Mouse (Mus musculus) kidney, postnatal 25 days (tissue): ENCODE measurements around the gene Cryzl1.

Experiments used
- DNase-seq, 2 experiments: peaks; one replicate each; pipeline ENCODE4 v3.0.0; 2021; ENCODE audit warnings: mixed read lengths in 2 of 2

The Cryzl1 gene

GRCm38 (mm10) chr16:91740184-91740917 is 11.6 kb upstream of the Cryzl1 start:
- no peak for DNase-seq

GRCm38 (mm10) chr16:91738505-91738904 is 9.7 kb upstream of the Cryzl1 start:
- no peak for DNase-seq

- DNase-seq = no peak
These were observed 7.5 kb upstream of the Cryzl1 start for GRCm38 (mm10) chr16:91736046-91736816.

GRCm38 (mm10) chr16:91734771-91735170 is 6.0 kb upstream of the Cryzl1 start:
- no peak for DNase-seq

GRCm38 (mm10) chr16:91732816-91733215 is 4.0 kb upstream of the Cryzl1 start:
- DNase-seq = no peak

GRCm38 (mm10) chr16:91730446-91730845 is 1.7 kb upstream of the Cryzl1 start:
- no peak for DNase-seq

- DNase-seq = peak in 1 of 2 experiments; percentile 68
These were observed 1.2 kb upstream of the Cryzl1 start for GRCm38 (mm10) chr16:91729821-91730441.

- peak; percentile 98 to 99 for DNase-seq
These were observed 299 bp upstream of the Cryzl1 start, which contains the start of gene Itsn1 for GRCm38 (mm10) chr16:91729066-91729482. Gene Itsn1 (plus strand): TSS chr16:91729281.

- no peak for DNase-seq
These were observed 1.3 kb downstream of the Cryzl1 start for GRCm38 (mm10) chr16:91727433-91727832.

- peak; percentile 58 to 73 for DNase-seq
These were observed 4.5 kb downstream of the Cryzl1 start for GRCm38 (mm10) chr16:91724247-91724646.

GRCm38 (mm10) chr16:91717399-91717798 is 11.4 kb downstream of the Cryzl1 start:
- no peak for DNase-seq

GRCm38 (mm10) chr16:91716927-91717349 is 11.8 kb downstream of the Cryzl1 start:
- no peak for DNase-seq

GRCm38 (mm10) chr16:91710241-91710640 is 18.5 kb downstream of the Cryzl1 start:
- DNase-seq = no peak

GRCm38 (mm10) chr16:91704603-91705340 is 24.0 kb downstream of the Cryzl1 start:
- no peak for DNase-seq

- DNase-seq = no peak
These were observed 26.0 kb downstream of the Cryzl1 start for GRCm38 (mm10) chr16:91702771-91703188.

GRCm38 (mm10) chr16:91701908-91702307 is 26.9 kb downstream of the Cryzl1 start:
- DNase-seq = no peak

- no peak for DNase-seq
These were observed 29.8 kb downstream of the Cryzl1 start for GRCm38 (mm10) chr16:91698995-91699394.

GRCm38 (mm10) chr16:91695108-91695755 is 33.5 kb downstream of the Cryzl1 start:
- DNase-seq = no peak

- peak; percentile 83 to 88 for DNase-seq
These were observed 34.2 kb downstream of the Cryzl1 start for GRCm38 (mm10) chr16:91694455-91695084.

- DNase-seq = no peak
These were observed 39.0 kb downstream of the Cryzl1 start for GRCm38 (mm10) chr16:91689791-91690190.

- DNase-seq = peak; percentile 96 to 97
These were observed 40.0 kb downstream of the Cryzl1 start, which contains the start of gene Donson for GRCm38 (mm10) chr16:91688619-91689334. Gene Donson (minus strand): TSS chr16:91688770.
